Mouse (Mus musculus): Measurements from ENCODE around the gene Cacnb2.

GRCm38 (mm10) chr2:14603784-14604781 is 1.2 kb downstream of the Cacnb2 start:
- no peak for TF ChIP-seq NRF1 (IDR thresholded peaks at IDR 0.05; ENCODE audit: insufficient read depth, low read depth, low read length, poor library complexity, severe bottlenecking)
- no peak for TF ChIP-seq MAX (IDR thresholded peaks at IDR 0.05; ENCODE audit: low read length)
- TF ChIP-seq EP300 (IDR thresholded peaks at IDR 0.05; ENCODE audit: low read depth in 1 of 2, low read length in 2 of 2): no peak
- TF ChIP-seq SIN3A (IDR thresholded peaks at IDR 0.05; ENCODE audit: low read length): no peak
- no peak for TF ChIP-seq TCF12 (IDR thresholded peaks at IDR 0.05; ENCODE audit: low read depth, low read length)
- no peak for TF ChIP-seq RCOR1 (IDR thresholded peaks at IDR 0.05; ENCODE audit: low read depth, low read length)
- no peak for TF ChIP-seq KAT2A (conservative IDR thresholded peaks at IDR 0.05; ENCODE audit: low read depth, low read length)
- no peak for TF ChIP-seq USF2 (IDR thresholded peaks at IDR 0.05; ENCODE audit: borderline replicate concordance in 1 of 2, insufficient read depth in 1 of 2, low read depth in 1 of 2, low read length in 2 of 2)
- no peak for TF ChIP-seq CTCF (IDR thresholded peaks at IDR 0.05 in 2 of 3, conservative IDR thresholded peaks at IDR 0.05 in 1 of 3; ENCODE audit: control insufficient read depth in 1 of 3, insufficient read depth in 1 of 3, low read depth in 2 of 3, low read length in 3 of 3, poor library complexity in 1 of 3, severe bottlenecking in 1 of 3)
- no peak for TF ChIP-seq POLR2A (IDR thresholded peaks at IDR 0.05; ENCODE audit: control insufficient read depth in 1 of 2, insufficient read depth in 1 of 2, low read depth in 1 of 2, low read length in 2 of 2, poor library complexity in 1 of 2)
- no peak for TF ChIP-seq ZMIZ1 (IDR thresholded peaks at IDR 0.05; ENCODE audit: low read depth, low read length)
- no peak for TF ChIP-seq ZNF384 (IDR thresholded peaks at IDR 0.05; ENCODE audit: low read depth, low read length)
- no peak for TF ChIP-seq POLR2AphosphoS2 (IDR thresholded peaks at IDR 0.05; ENCODE audit: low read length)
- no peak for TF ChIP-seq JUND (IDR thresholded peaks at IDR 0.05; ENCODE audit: low read depth, low read length)

Measured in MEL (cell line).